9 mouse cellular contexts compared by ENCODE assay signal in genomic region chr1:64119851-64120250, GRCm38 (mm10). TPM values are rescaled to one million over a fixed set of nuclear protein-coding genes. Genes with fewer than 3 reads are reported as not detected.
DNase-seq lines count a peak whose midpoint lies in the region; ATAC-seq and TF ChIP-seq lines count a peak whose summit lies in the region.
"Had no signal": no experiment of that assay in that cellular context is flagged by ENCODE, and none has a peak within 500 bp of the region (broad histone marks: within the 10 kb centered on the region; RNA-seq: fewer than 3 reads in every experiment).

No protein-coding gene starts in this region.

- H3K4me1 ChIP-seq in cerebellum, adult 2 months (ENCODE audit: control insufficient read depth, insufficient read depth, low read length) = peaks cover 2% of the 10 kb centered on the region; the same call in 1 of the 2 replicates
- H3K4me1 ChIP-seq in limb, embryonic 12.5 days (replicated peaks) = peaks cover 39% of the 10 kb centered on the region
- peaks cover 41% of the 10 kb centered on the region for H3K4me1 ChIP-seq in midbrain, embryonic 14.5 days (ENCODE audit: control insufficient read depth, insufficient read depth, low read length)

- ATAC-seq in limb, embryonic 12.5 days (ENCODE audit: insufficient number of reproducible peaks, insufficient read depth, low FRiP score, low TSS enrichment, low read depth) = no peak
- no peak for ATAC-seq in midbrain, embryonic 14.5 days (ENCODE audit: low FRiP score, low TSS enrichment)
- ATAC-seq: Patski had no signal

- peak overlapping the region; percentile 99 for H3K4me3 ChIP-seq in cerebellum, adult 2 months (replicated peaks; ENCODE audit: insufficient read depth, low read depth, low read length)
- peak overlapping the region; percentile 68 for H3K4me3 ChIP-seq in limb, embryonic 12.5 days (replicated peaks)
- H3K4me3 ChIP-seq in midbrain, embryonic 14.5 days (replicated peaks; ENCODE audit: low read depth, low read length) = peak overlapping the region; percentile 84

- no peaks in the 10 kb centered on the region for H3K36me3 ChIP-seq in limb, embryonic 12.5 days
- no peaks in the 10 kb centered on the region for H3K36me3 ChIP-seq in midbrain, embryonic 14.5 days (ENCODE audit: control insufficient read depth, insufficient read depth, low read length)

- under 1% methylated on average over 8 of the region's 8 CpGs for WGBS in cerebellum, adult 2 months
- 5% methylated on average over 8 of the region's 8 CpGs for WGBS in limb, embryonic 12.5 days
- WGBS in midbrain, embryonic 14.5 days = 1% methylated on average over 8 of the region's 8 CpGs

- peak overlapping the region; percentile 95 for H3K27ac ChIP-seq in cerebellum, adult 2 months (ENCODE audit: insufficient read depth, low read length)
- peak overlapping the region; percentile 100; the same call in 1 of the 2 replicates for H3K27ac ChIP-seq in limb, embryonic 12.5 days
- peak overlapping the region; percentile 100 for H3K27ac ChIP-seq in midbrain, embryonic 14.5 days (replicated peaks; ENCODE audit: low read depth, low read length)

- TF ChIP-seq POLR2A in cerebellum, adult 2 months (IDR thresholded peaks at IDR 0.05; ENCODE audit: borderline replicate concordance, insufficient read depth, low read length) = no peak

- H3K4me2 ChIP-seq in limb, embryonic 12.5 days = peak overlapping the region; percentile 75
- peak overlapping the region; percentile 59 for H3K4me2 ChIP-seq in midbrain, embryonic 14.5 days (ENCODE audit: low read length)

- H3K27me3 ChIP-seq in cerebellum, adult 2 months (ENCODE audit: control insufficient read depth, insufficient read depth, low read length) = no peaks in the 10 kb centered on the region
- H3K27me3 ChIP-seq in limb, embryonic 12.5 days = no peaks in the 10 kb centered on the region
- H3K27me3 ChIP-seq in midbrain, embryonic 14.5 days (ENCODE audit: control insufficient read depth, insufficient read depth, low read length) = no peaks in the 10 kb centered on the region
- H3K27me3 ChIP-seq: Patski had no signal

- H3K9ac ChIP-seq in limb, embryonic 12.5 days (replicated peaks) = peak overlapping the region; percentile 72
- peak overlapping the region; percentile 100 for H3K9ac ChIP-seq in midbrain, embryonic 14.5 days (replicated peaks; ENCODE audit: low read length)

- H3K9me3 ChIP-seq in limb, embryonic 12.5 days = no peaks in the 10 kb centered on the region
- no peaks in the 10 kb centered on the region for H3K9me3 ChIP-seq in midbrain, embryonic 14.5 days (ENCODE audit: control insufficient read depth, low read length)

- DNase-seq in kidney, adult 18-20 months = peak; percentile 47
- no peak for DNase-seq in kidney, adult 11 months
- DNase-seq in cerebellum, adult 2 months = peak; percentile 70 to 71
- peak; percentile 8 to 12 for DNase-seq in gastrocnemius, adult 8-10 months (ENCODE audit: low spot score in 2 of 2)
- peak; percentile 49 for DNase-seq in induced T-regulatory cell, adult 2 months (ENCODE audit: low read depth)
- DNase-seq in midbrain, embryonic 14.5 days = peak; percentile 60
- no peak for DNase-seq in urinary bladder, postnatal 25 days (ENCODE audit: low spot score)

- no peak for TF ChIP-seq CTCF in cerebellum, adult 2 months (IDR thresholded peaks at IDR 0.05; ENCODE audit: borderline replicate concordance, insufficient read depth, low read depth, low read length)

RNA-seq across cellular contexts. Expression of gene Klf7, which starts 2.2 kb away (rescaled TPM):
- 19.7 and 21.5 TPM in 2 replicates for polyA plus RNA-seq in cerebellum, adult 2 months (2012; rRNA removed)
- 1 to 10 TPM; 4.6 to 7.0 (median 5.4) TPM for total RNA-seq in gastrocnemius, adult 8-10 months (2022)
- 13.7 and 13.9 TPM in 2 replicates for polyA plus RNA-seq in limb, embryonic 12.5 days (2016; fragmentation: Nextera tagmentation; extraction: Ambion mirVana)
- polyA plus RNA-seq in midbrain, embryonic 14.5 days (2014; fragmentation: Nextera tagmentation; extraction: Ambion mirVana) = 86.1 and 95.5 TPM in 2 replicates

Comparison
In these comparisons a context has a peak if more than half of its experiments do, and no peak if none do; other contexts are left out.
1. DNase-seq: peak in kidney, adult 18-20 months (single experiment), cerebellum, adult 2 months (2 of 2), gastrocnemius, adult 8-10 months (2 of 2), induced T-regulatory cell, adult 2 months (single experiment) and midbrain, embryonic 14.5 days (single experiment); none in kidney, adult 11 months (single experiment) and urinary bladder, postnatal 25 days (single experiment).
2. Peak in every context shown above with its lines, with median percentiles within 50 percentile points of each other: H3K27ac ChIP-seq and H3K4me3 ChIP-seq.